Mouse (Mus musculus): ENCODE measurements around the gene Psat1. TPM values are rescaled to one million over a fixed set of nuclear protein-coding genes. Genes with fewer than 3 reads are reported as not detected.

The Psat1 gene
- polyA plus RNA-seq, 1 experiment from 2014 or later = 15.3 TPM

- H3K27me3 ChIP-seq (replicated peaks; ENCODE audit: control insufficient read depth, insufficient read depth, low read length) = no peaks in the 10 kb centered on the region
- no peak overlapping the region for H3K4me3 ChIP-seq (ENCODE audit: low read depth, low read length)
- no peaks in the 10 kb centered on the region for H3K9me3 ChIP-seq (ENCODE audit: control insufficient read depth)
- WGBS = 52% methylated on average over 8 of the region's 8 CpGs
- H3K27ac ChIP-seq (ENCODE audit: low read depth, low read length) = no peak overlapping the region
- H3K9ac ChIP-seq (ENCODE audit: low read depth, low read length) = no peak overlapping the region
- ATAC-seq = no peak
- no peak for TF ChIP-seq CTCF (IDR thresholded peaks at IDR 0.05; ENCODE audit: low read depth)
- H3K4me2 ChIP-seq (replicated peaks; ENCODE audit: low read depth) = no peak overlapping the region
- H3K4me1 ChIP-seq (replicated peaks; ENCODE audit: control insufficient read depth, insufficient read depth, low read length) = no peaks in the 10 kb centered on the region
- H3K36me3 ChIP-seq (ENCODE audit: control insufficient read depth, insufficient read depth) = no peaks in the 10 kb centered on the region
Measured at GRCm38 (mm10) chr19:15880731-15881130, 66.4 kb downstream of the Psat1 start.

- no peaks in the 10 kb centered on the region for H3K4me1 ChIP-seq (replicated peaks; ENCODE audit: control insufficient read depth, insufficient read depth, low read length)
- no peak overlapping the region for H3K4me2 ChIP-seq (replicated peaks; ENCODE audit: low read depth)
- H3K27ac ChIP-seq (ENCODE audit: low read depth, low read length) = no peak overlapping the region
- no peaks in the 10 kb centered on the region for H3K9me3 ChIP-seq (ENCODE audit: control insufficient read depth)
- no peak for TF ChIP-seq CTCF (IDR thresholded peaks at IDR 0.05; ENCODE audit: low read depth)
- H3K9ac ChIP-seq (ENCODE audit: low read depth, low read length) = no peak overlapping the region
- H3K36me3 ChIP-seq (ENCODE audit: control insufficient read depth, insufficient read depth) = no peaks in the 10 kb centered on the region
- 97% methylated on average over 5 of the region's 5 CpGs for WGBS
- no peak for ATAC-seq
- H3K27me3 ChIP-seq (replicated peaks; ENCODE audit: control insufficient read depth, insufficient read depth, low read length) = no peaks in the 10 kb centered on the region
- no peak overlapping the region for H3K4me3 ChIP-seq (ENCODE audit: low read depth, low read length)
Measured at GRCm38 (mm10) chr19:15879271-15879670, 67.9 kb downstream of the Psat1 start.

- Histone ChIP-seq H3K4me3 (ENCODE audit: low read depth, low read length) (no peak overlapping the region), H3K4me1 (replicated peaks; ENCODE audit: control insufficient read depth, insufficient read depth, low read length) (no peaks in the 10 kb centered on the region), H3K9ac (ENCODE audit: low read depth, low read length) (no peak overlapping the region), H3K27ac (ENCODE audit: low read depth, low read length) (no peak overlapping the region), H3K9me3 (ENCODE audit: control insufficient read depth) (no peaks in the 10 kb centered on the region), H3K4me2 (replicated peaks; ENCODE audit: low read depth) (no peak overlapping the region), H3K27me3 (replicated peaks; ENCODE audit: control insufficient read depth, insufficient read depth, low read length) (no peaks in the 10 kb centered on the region), H3K36me3 (ENCODE audit: control insufficient read depth, insufficient read depth) (no peaks in the 10 kb centered on the region)
- 25% methylated on average over 7 of the region's 7 CpGs for WGBS
- ATAC-seq = no peak
- peak; percentile 79 for TF ChIP-seq CTCF (IDR thresholded peaks at IDR 0.05; ENCODE audit: low read depth)
Measured at GRCm38 (mm10) chr19:15868865-15869698, 78.1 kb downstream of the Psat1 start.

- H3K36me3 ChIP-seq (ENCODE audit: control insufficient read depth, insufficient read depth) = no peaks in the 10 kb centered on the region
- H3K4me3 ChIP-seq (ENCODE audit: low read depth, low read length) = no peak overlapping the region
- no peak overlapping the region for H3K4me2 ChIP-seq (replicated peaks; ENCODE audit: low read depth)
- no peaks in the 10 kb centered on the region for H3K4me1 ChIP-seq (replicated peaks; ENCODE audit: control insufficient read depth, insufficient read depth, low read length)
- no peaks in the 10 kb centered on the region for H3K9me3 ChIP-seq (ENCODE audit: control insufficient read depth)
- no peak overlapping the region for H3K9ac ChIP-seq (ENCODE audit: low read depth, low read length)
- H3K27ac ChIP-seq (ENCODE audit: low read depth, low read length) = no peak overlapping the region
- TF ChIP-seq CTCF (IDR thresholded peaks at IDR 0.05; ENCODE audit: low read depth) = peak; percentile 64
- WGBS = 76% methylated on average over 4 of the region's 4 CpGs
- H3K27me3 ChIP-seq (replicated peaks; ENCODE audit: control insufficient read depth, insufficient read depth, low read length) = no peaks in the 10 kb centered on the region
- no peak for ATAC-seq
Measured at GRCm38 (mm10) chr19:15866851-15867250, 80.3 kb downstream of the Psat1 start.

- no peaks in the 10 kb centered on the region for H3K36me3 ChIP-seq (ENCODE audit: control insufficient read depth, insufficient read depth)
- no peak overlapping the region for H3K27ac ChIP-seq (ENCODE audit: low read depth, low read length)
- no peaks in the 10 kb centered on the region for H3K27me3 ChIP-seq (replicated peaks; ENCODE audit: control insufficient read depth, insufficient read depth, low read length)
- WGBS = 69% methylated on average over 1 of the region's 1 CpGs
- no peak overlapping the region for H3K4me3 ChIP-seq (ENCODE audit: low read depth, low read length)
- no peaks in the 10 kb centered on the region for H3K9me3 ChIP-seq (ENCODE audit: control insufficient read depth)
- no peak overlapping the region for H3K4me2 ChIP-seq (replicated peaks; ENCODE audit: low read depth)
- H3K9ac ChIP-seq (ENCODE audit: low read depth, low read length) = no peak overlapping the region
- H3K4me1 ChIP-seq (replicated peaks; ENCODE audit: control insufficient read depth, insufficient read depth, low read length) = no peaks in the 10 kb centered on the region
- TF ChIP-seq CTCF (IDR thresholded peaks at IDR 0.05; ENCODE audit: low read depth) = no peak
- ATAC-seq = no peak
Measured at GRCm38 (mm10) chr19:15866126-15866525, 81.0 kb downstream of the Psat1 start.

GRCm38 (mm10) chr19:15865431-15865830 is 81.7 kb downstream of the Psat1 start:
- H3K36me3 ChIP-seq (ENCODE audit: control insufficient read depth, insufficient read depth) = no peaks in the 10 kb centered on the region
- H3K9me3 ChIP-seq (ENCODE audit: control insufficient read depth) = no peaks in the 10 kb centered on the region
- H3K4me2 ChIP-seq (replicated peaks; ENCODE audit: low read depth) = no peak overlapping the region
- no peak overlapping the region for H3K27ac ChIP-seq (ENCODE audit: low read depth, low read length)
- ATAC-seq = no peak
- TF ChIP-seq CTCF (IDR thresholded peaks at IDR 0.05; ENCODE audit: low read depth) = no peak
- no peaks in the 10 kb centered on the region for H3K27me3 ChIP-seq (replicated peaks; ENCODE audit: control insufficient read depth, insufficient read depth, low read length)
- no peak overlapping the region for H3K9ac ChIP-seq (ENCODE audit: low read depth, low read length)
- no peaks in the 10 kb centered on the region for H3K4me1 ChIP-seq (replicated peaks; ENCODE audit: control insufficient read depth, insufficient read depth, low read length)
- no peak overlapping the region for H3K4me3 ChIP-seq (ENCODE audit: low read depth, low read length)
